Mouse (Mus musculus) liver, embryonic 15.5 days (tissue): ENCODE results near the gene Stap2. TPM values are rescaled to one million over a fixed set of nuclear protein-coding genes. Genes with fewer than 3 reads are reported as not detected.

Experiments
- ATAC-seq: fragments of 200-750 bp; cut with Nextera tagmentation; 2 replicates; pipeline ENCODE4 v1.8.0; 2017; ENCODE audit warnings: moderate number of reproducible peaks, mild to moderate bottlenecking, moderate library complexity; ENCODE audit not compliant: insufficient read depth
- H3K27ac ChIP-seq: fragments of 300-500 bp; sonication (generic); replicated peaks from 2 replicates; pipeline ENCODE4 v1.5.1; 2015; ENCODE audit warnings: mild to moderate bottlenecking, inconsistent platforms
- H3K27me3 ChIP-seq: fragments of 300-500 bp; sonication (generic); 2 replicates; pipeline ENCODE4 v1.6.1; 2015; ENCODE audit warnings: mild to moderate bottlenecking, inconsistent platforms
- H3K36me3 ChIP-seq: fragments of 300-500 bp; sonication (generic); replicated peaks from 2 replicates; pipeline ENCODE4 v1.6.1; 2015; ENCODE audit warnings: moderate library complexity, mild to moderate bottlenecking, inconsistent platforms
- H3K4me1 ChIP-seq: fragments of 300-500 bp; sonication (generic); replicated peaks from 2 replicates; pipeline ENCODE4 v1.6.1; 2015; ENCODE audit warnings: inconsistent platforms
- H3K4me2 ChIP-seq: fragments of 300-500 bp; sonication (generic); 2 replicates; pipeline ENCODE4 v1.6.1; 2015; ENCODE audit warnings: moderate library complexity, mild to moderate bottlenecking, inconsistent platforms
- H3K4me3 ChIP-seq: fragments of 300-500 bp; sonication (generic); replicated peaks from 2 replicates; pipeline ENCODE4 v1.5.1; 2015; ENCODE audit warnings: mild to moderate bottlenecking, inconsistent platforms
- H3K9ac ChIP-seq: fragments of 300-500 bp; sonication (generic); 2 replicates; pipeline ENCODE4 v1.6.1; 2015; ENCODE audit warnings: moderate library complexity, mild to moderate bottlenecking, inconsistent platforms
- H3K9me3 ChIP-seq: fragments of 300-500 bp; sonication (generic); replicated peaks from 2 replicates; pipeline ENCODE4 v1.6.1; 2016; ENCODE audit warnings: inconsistent platforms
- WGBS: fragments of 180-500 bp; shearing (Covaris S2); methylation state at CpG from one replicate; pipeline ENCODE4 v1.1.7; 2015; ENCODE audit warnings: mixed read lengths; ENCODE audit not compliant: insufficient replicate concordance; 5-methylcytosine and 5-hydroxymethylcytosine counted together
- polyA plus RNA-seq: library from polyadenylated mRNA; unstranded; fragments of >200 nt; fragmentation: Nextera tagmentation; extraction: Ambion mirVana; gene quantifications from 2 replicates; pipeline ENCODE4 v1.2.1, GENCODE M21; 2015

Stap2 gene
- polyA plus RNA-seq, 1 experiment from 2014 or later = 3.3 TPM

DNA sequence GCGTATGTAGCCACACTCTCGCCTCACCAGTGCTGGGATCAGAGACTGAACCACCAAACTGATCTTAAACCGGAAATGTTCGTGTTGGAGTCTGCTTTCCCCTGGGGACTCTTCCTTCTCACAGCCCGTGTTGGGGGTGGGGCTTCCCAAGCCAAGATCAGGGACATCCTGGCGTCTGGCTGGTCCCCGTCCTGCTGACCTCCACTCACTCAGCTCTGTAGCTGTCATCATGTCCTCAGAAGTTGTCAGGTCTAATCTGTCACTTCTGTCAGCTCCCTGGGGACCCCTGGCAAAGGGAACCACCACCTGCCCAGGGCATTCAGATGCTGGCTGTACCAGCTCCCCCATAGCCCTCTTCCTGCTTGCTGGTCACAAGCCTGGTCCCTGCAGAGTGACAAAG is 37.2 kb downstream of the Stap2 start:
- Histone ChIP-seq H3K36me3 (peaks cover 37% of the 10 kb centered on the region), H3K4me2 (no peak overlapping the region), H3K27ac (no peak overlapping the region), H3K4me3 (no peak overlapping the region), H3K9ac (no peak overlapping the region), H3K4me1 (peaks cover 9% of the 10 kb centered on the region; the same call in 1 of the 2 replicates), H3K9me3 (no peaks in the 10 kb centered on the region), H3K27me3 (peaks cover 47% of the 10 kb centered on the region)
- no peak for ATAC-seq
- WGBS = 55% methylated on average over 7 of the region's 7 CpGs

DNA sequence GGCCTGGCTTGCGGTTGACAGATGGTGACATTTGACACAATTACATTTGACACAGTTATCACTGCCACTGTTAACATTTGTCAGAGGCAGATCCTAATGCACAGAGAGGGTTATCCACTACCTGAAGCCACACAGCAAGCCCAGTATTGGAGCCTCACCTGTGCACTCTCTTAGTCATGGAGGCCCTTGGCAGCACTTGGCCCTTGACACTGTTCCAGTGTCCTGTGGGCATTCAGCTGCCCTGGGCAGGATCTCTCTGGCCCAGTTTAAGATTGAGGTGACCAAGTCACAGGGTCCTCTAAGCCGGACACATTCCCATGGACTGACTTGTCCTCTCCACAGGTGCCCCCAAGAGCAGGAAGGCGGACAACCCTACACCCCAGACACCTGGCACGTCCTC is 38.2 kb downstream of the Stap2 start:
- Histone ChIP-seq H3K27ac (no peak overlapping the region), H3K4me3 (no peak overlapping the region), H3K9me3 (no peaks in the 10 kb centered on the region), H3K36me3 (peaks cover 39% of the 10 kb centered on the region), H3K27me3 (peaks cover 37% of the 10 kb centered on the region), H3K4me2 (no peak overlapping the region), H3K9ac (no peak overlapping the region), H3K4me1 (peaks cover 11% of the 10 kb centered on the region; the same call in 1 of the 2 replicates)
- ATAC-seq = no peak
- WGBS = 72% methylated on average over 4 of the region's 4 CpGs

DNA sequence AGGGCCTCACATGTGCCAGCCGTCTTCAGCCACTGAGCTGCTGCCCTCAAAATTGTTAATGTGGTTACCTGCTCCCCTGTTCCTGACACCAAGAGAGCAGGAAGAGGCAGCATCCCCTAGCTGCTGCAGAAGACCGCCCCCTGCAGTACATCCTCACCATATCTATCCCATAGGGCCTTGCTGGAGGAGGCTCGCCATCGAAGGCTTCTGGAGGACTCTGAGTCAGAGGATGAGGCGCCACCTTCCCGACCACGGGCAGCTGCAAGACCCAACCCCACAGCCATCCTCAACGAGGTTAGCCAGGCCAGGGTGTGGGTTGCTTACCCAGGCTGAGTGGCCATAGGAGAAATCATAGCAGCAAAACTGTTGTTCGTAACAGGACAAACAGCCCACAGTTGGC is 40.4 kb downstream of the Stap2 start:
- Histone ChIP-seq H3K27me3 (peaks cover 15% of the 10 kb centered on the region), H3K4me3 (no peak overlapping the region), H3K9me3 (no peaks in the 10 kb centered on the region), H3K9ac (no peak overlapping the region), H3K4me2 (no peak overlapping the region), H3K36me3 (peaks cover 56% of the 10 kb centered on the region), H3K27ac (no peak overlapping the region), H3K4me1 (peaks cover 9% of the 10 kb centered on the region)
- ATAC-seq = no peak
- 70% methylated on average over 9 of the region's 9 CpGs for WGBS

DNA sequence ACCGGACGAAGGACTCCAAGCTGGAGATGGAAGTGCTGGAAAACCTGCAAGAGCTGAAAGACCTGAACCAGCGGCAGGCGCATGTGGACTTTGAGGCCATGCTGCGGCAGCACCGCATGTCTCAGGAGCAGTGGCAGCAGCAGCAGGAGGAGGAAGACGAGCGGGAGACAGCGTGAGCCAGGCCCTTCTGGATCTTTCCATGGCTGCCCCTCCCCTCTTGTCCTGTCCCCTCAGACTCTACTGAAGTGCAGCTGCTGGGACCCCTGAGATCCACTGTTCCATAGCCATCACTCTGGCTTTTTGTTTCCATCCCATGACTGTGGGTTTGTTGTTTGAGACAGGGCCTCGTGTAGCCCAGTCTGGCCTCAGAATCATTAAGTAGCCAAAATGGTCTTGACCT is 40.9 kb downstream of the Stap2 start:
- Histone ChIP-seq H3K4me3 (no peak overlapping the region), H3K9me3 (no peaks in the 10 kb centered on the region), H3K4me1 (peaks cover 14% of the 10 kb centered on the region), H3K9ac (no peak overlapping the region), H3K4me2 (no peak overlapping the region), H3K36me3 (peaks cover 56% of the 10 kb centered on the region), H3K27ac (no peak overlapping the region), H3K27me3 (peaks cover 10% of the 10 kb centered on the region)
- no peak for ATAC-seq
- WGBS = 82% methylated on average over 10 of the region's 10 CpGs

DNA sequence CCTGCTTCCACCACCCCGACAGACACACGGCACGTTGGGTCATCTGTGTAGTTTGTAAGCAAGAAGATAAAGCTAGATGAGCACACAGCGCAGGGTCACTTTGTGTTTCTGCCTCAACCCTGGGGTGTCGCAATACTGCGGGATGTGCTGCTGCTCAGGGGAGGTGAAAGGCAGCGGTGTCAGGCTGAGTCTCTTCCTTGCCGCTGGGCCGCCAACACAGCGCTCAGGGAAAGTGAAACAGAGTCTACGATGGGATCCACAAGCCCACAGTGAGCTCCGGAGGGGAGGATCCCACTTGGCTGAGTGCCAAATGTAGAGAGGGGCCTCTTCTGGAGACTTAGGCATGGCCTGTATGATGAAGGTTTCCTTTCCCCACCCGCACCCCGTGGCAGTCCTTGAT is 42.2 kb downstream of the Stap2 start:
- 66% methylated on average over 14 of the region's 14 CpGs for WGBS
- peak overlapping the region; percentile 48; the same call in 1 of the 2 replicates for H3K27ac ChIP-seq
- H3K27me3 ChIP-seq = no peaks in the 10 kb centered on the region
- peaks cover 56% of the 10 kb centered on the region for H3K36me3 ChIP-seq
- no peak for ATAC-seq
- no peaks in the 10 kb centered on the region for H3K9me3 ChIP-seq
- H3K4me2 ChIP-seq = peak overlapping the region; percentile 29
- H3K4me1 ChIP-seq = peaks cover 23% of the 10 kb centered on the region
- no peak overlapping the region for H3K4me3 ChIP-seq
- no peak overlapping the region for H3K9ac ChIP-seq

DNA sequence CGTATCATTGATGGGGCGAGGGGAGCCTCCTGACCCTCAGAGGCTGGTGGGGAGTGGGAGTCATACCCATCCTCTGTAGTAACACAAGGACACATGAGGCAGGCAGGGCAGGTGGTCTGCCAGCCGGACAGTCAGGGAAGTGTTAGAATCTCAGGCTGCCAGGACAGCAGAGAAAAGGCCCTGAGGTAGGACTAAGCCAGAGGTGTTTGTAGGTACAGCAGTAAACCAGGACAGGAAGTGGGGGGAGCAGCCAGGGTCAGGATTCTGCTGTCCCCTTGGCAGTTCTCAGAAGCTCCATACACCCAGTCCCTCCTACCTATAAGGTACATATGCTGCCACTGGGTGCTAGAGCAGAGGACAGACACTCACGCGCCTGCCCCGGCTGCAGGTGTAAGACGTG is 43.8 kb downstream of the Stap2 start:
- H3K4me3 ChIP-seq = no peak overlapping the region
- no peak overlapping the region for H3K27ac ChIP-seq
- WGBS = 87% methylated on average over 7 of the region's 7 CpGs
- H3K4me1 ChIP-seq = peaks cover 38% of the 10 kb centered on the region
- no peaks in the 10 kb centered on the region for H3K27me3 ChIP-seq
- H3K9ac ChIP-seq = no peak overlapping the region
- H3K4me2 ChIP-seq = no peak overlapping the region
- ATAC-seq = no peak
- H3K9me3 ChIP-seq = no peaks in the 10 kb centered on the region
- H3K36me3 ChIP-seq = peaks cover 45% of the 10 kb centered on the region

DNA sequence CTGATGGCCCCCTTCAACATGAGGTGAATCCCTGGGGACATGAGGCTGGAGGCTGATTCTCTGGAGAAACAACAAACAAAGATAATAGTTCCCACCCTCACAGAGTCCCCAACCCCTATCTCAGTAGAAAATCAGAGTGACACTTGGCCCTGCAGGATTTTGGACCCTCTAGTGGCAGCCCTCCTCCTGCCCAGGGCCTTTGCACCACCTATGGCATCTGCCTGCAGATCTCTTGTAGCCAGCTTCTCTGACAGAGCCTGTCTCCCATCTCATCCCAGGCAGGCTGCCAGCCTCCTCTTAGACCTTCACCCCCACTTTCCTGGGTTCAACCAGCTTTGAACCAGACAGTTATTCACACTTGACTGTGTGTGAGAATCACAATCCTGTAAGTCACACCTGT is 44.6 kb downstream of the Stap2 start:
- H3K27ac ChIP-seq = no peak overlapping the region
- ATAC-seq = no peak
- no peak overlapping the region for H3K9ac ChIP-seq
- no peak overlapping the region for H3K4me3 ChIP-seq
- no peaks in the 10 kb centered on the region for H3K9me3 ChIP-seq
- H3K4me1 ChIP-seq = peaks cover 46% of the 10 kb centered on the region
- H3K36me3 ChIP-seq = peaks cover 36% of the 10 kb centered on the region
- H3K4me2 ChIP-seq = no peak overlapping the region
- no peaks in the 10 kb centered on the region for H3K27me3 ChIP-seq

DNA sequence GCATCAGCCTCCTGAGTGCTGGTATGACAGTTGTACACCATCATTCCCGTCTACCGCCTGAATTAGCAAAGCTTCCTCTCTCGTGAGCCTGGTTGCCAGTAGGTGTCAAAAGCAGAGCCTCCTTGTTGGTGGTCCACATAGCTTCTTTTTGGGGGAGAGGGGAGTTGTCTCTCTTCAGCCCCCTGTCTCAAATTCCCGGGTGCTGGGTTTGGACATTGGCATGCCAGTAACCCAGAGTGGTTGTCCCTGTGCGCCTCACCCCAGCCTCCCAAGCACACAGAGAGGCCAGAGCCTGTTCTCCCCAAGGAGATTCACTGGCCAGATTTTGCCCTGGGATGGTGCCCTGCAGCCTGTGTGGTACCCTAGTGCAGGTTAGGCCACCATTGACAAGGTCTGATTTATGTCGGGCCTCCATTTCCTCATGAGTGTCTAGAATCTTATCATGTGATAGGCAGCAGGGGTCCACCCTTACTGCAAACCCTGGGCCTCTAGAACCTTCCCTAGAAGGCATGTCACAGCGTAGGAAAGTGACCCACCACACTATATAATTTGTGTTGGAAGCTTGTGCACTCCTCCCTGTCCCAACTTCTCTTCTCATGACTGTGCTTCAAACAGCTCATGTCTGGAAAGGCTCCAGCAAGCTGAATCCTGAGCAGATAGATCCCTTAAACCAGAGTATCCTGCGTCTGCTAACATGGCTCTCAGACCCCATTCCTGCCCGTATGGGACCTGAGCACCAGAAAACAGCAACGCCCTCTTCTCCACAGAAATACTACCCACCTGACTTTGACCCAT is 45.2 kb downstream of the Stap2 start:
- H3K27me3 ChIP-seq = 0 out of 2 replicates have a peak, but pooled peaks cover under 1% of the 10 kb centered on the region
- H3K27ac ChIP-seq = peak overlapping the region; percentile 95
- no peaks in the 10 kb centered on the region for H3K9me3 ChIP-seq
- H3K36me3 ChIP-seq = peaks cover 32% of the 10 kb centered on the region
- WGBS = 54% methylated on average over 10 of the region's 10 CpGs
- H3K4me1 ChIP-seq = peaks cover 49% of the 10 kb centered on the region
- no peak for ATAC-seq
- peak overlapping the region; percentile 78 for H3K4me3 ChIP-seq
- peak overlapping the region; percentile 65 for H3K9ac ChIP-seq
- H3K4me2 ChIP-seq = peak overlapping the region; percentile 75

DNA sequence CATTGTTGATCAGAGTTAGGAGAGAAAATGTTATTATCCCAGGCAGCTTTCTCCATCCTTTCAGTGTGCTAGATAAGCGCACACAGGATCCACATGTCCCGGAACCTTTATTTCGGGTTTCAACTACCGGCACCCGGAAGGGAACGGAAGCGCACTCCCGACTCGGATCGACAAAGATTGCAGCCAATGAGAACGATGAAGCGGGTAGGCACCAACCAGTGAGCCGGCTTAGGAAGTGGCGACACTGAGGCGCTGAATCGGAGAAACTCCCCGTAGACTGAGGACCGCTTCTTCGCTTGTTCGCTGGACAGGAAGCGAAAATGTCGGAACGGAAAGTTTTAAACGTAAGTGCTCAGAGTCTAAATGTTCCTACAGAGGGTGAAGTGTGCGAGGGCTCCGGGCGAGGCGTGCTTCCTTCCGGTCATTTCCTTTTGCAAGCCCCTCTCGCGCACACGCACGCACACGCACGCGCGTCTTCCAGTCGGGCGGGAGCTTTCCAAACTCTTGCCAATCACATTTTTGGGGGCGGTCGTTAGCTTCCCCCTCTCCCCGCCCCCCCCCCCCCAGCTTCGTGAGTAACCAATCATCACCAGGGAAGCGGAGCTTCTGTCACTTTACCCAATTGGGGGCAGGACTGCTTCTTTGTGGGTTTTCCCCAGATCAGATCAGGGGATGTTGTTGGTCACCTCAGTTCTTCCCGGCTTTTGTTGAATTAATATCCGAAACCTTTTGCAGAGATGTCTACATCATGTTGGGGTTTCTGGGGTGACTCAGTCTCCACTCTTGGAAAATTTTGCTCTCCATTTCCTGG is 46.3 kb downstream of the Stap2 start, which contains the start of gene Yju2:
Yju2 (plus strand) TSS at position 182 of the 811 bp plus-strand sequence.
- H3K4me1 ChIP-seq = peaks cover 53% of the 10 kb centered on the region
- under 1% methylated on average over 46 of the region's 46 CpGs for WGBS
- H3K36me3 ChIP-seq = peaks cover 22% of the 10 kb centered on the region
- H3K4me3 ChIP-seq = peak within 1 kb of the TSS; percentile 78
- peak within 1 kb of the TSS; percentile 95 for H3K27ac ChIP-seq
- ATAC-seq = peak; percentile 90
- H3K9me3 ChIP-seq = no peaks in the 10 kb centered on the region
- H3K4me2 ChIP-seq = peak within 1 kb of the TSS; percentile 75
- peak within 1 kb of the TSS; percentile 65 for H3K9ac ChIP-seq
- H3K27me3 ChIP-seq = peaks cover 6% of the 10 kb centered on the region; the same call in 1 of the 2 replicates

DNA sequence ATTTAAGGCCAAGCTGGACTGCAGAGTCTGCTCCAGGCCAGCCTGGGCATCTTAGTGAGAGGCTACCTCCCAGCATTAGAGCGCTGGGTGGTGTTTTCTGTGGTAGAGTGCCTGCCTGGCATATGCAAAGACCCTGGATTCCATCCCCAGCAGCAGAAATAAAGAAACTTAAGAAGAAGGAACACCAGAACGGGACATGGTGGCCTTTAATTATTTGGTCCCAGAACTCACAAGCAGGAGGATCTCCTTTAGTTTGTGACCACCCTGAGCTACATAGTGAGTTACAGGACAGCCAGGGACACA is 46.8 kb downstream of the Stap2 start:
- Histone ChIP-seq H3K4me1 (peaks cover 52% of the 10 kb centered on the region), H3K27me3 (peaks cover 8% of the 10 kb centered on the region; the same call in 1 of the 2 replicates), H3K9me3 (no peaks in the 10 kb centered on the region), H3K27ac (peak overlapping the region; percentile 95), H3K36me3 (peaks cover 19% of the 10 kb centered on the region), H3K4me2 (peak overlapping the region; percentile 75), H3K9ac (peak overlapping the region; percentile 65), H3K4me3 (peak overlapping the region; percentile 78)
- ATAC-seq = no peak
- 35% methylated on average over 2 of the region's 2 CpGs for WGBS
